Mouse (Mus musculus) CD4-positive helper T cell, adult 2 months (primary cell): ENCODE measurements around the gene Exoc1.

Experiments
- DNase-seq: peaks from one replicate; pipeline ENCODE4 v3.0.0-alpha.2; 2012; ENCODE audit warnings: low read depth, missing footprints, low spot score

Exoc1 gene

GRCm38 (mm10) chr5:76529040-76529703, at the start of gene Exoc1:
TSS of gene Exoc1 (plus strand) at chr5:76529311.
- DNase-seq = peak; percentile 92

- no peak for DNase-seq
Observed at GRCm38 (mm10) chr5:76483811-76484210, 45.3 kb upstream of the Exoc1 start, which contains the start of gene Gm7271. TSS of gene Gm7271 (plus strand) at chr5:76484040.

- no peak for DNase-seq
Observed at GRCm38 (mm10) chr5:76495126-76495525, 34.0 kb upstream of the Exoc1 start.

- DNase-seq = no peak
Observed at GRCm38 (mm10) chr5:76522446-76522845, 6.7 kb upstream of the Exoc1 start.

- no peak for DNase-seq
Observed at GRCm38 (mm10) chr5:76524623-76525022, 4.5 kb upstream of the Exoc1 start.

- DNase-seq = no peak
Observed at GRCm38 (mm10) chr5:76525066-76525465, 4.0 kb upstream of the Exoc1 start.

- no peak for DNase-seq
Observed at GRCm38 (mm10) chr5:76525829-76526228, 3.3 kb upstream of the Exoc1 start.

GRCm38 (mm10) chr5:76529704-76530066, 574 bp downstream of the Exoc1 start:
- DNase-seq = no peak

- DNase-seq = no peak
Observed at GRCm38 (mm10) chr5:76533186-76533585, 4.1 kb downstream of the Exoc1 start.

GRCm38 (mm10) chr5:76536231-76536630, 7.1 kb downstream of the Exoc1 start:
- no peak for DNase-seq

- no peak for DNase-seq
Observed at GRCm38 (mm10) chr5:76537578-76537977, 8.5 kb downstream of the Exoc1 start.

GRCm38 (mm10) chr5:76540181-76540580, 11.1 kb downstream of the Exoc1 start:
- DNase-seq = no peak

- no peak for DNase-seq
Observed at GRCm38 (mm10) chr5:76540842-76541241, 11.7 kb downstream of the Exoc1 start.

- DNase-seq = no peak
Observed at GRCm38 (mm10) chr5:76543200-76543599, 14.1 kb downstream of the Exoc1 start.

GRCm38 (mm10) chr5:76550426-76550825, 21.3 kb downstream of the Exoc1 start:
- DNase-seq = no peak

GRCm38 (mm10) chr5:76565321-76565720, 36.2 kb downstream of the Exoc1 start:
- peak; percentile 81 for DNase-seq

GRCm38 (mm10) chr5:76574251-76574650, 45.1 kb downstream of the Exoc1 start:
- DNase-seq = no peak

- DNase-seq = no peak
Observed at GRCm38 (mm10) chr5:76577026-76577425, 47.9 kb downstream of the Exoc1 start.

- DNase-seq = no peak
Observed at GRCm38 (mm10) chr5:76585378-76585777, 56.3 kb downstream of the Exoc1 start.

- peak; percentile 84 for DNase-seq
Observed at GRCm38 (mm10) chr5:76588551-76589283, 59.6 kb downstream of the Exoc1 start, which contains the start of gene Cep135. TSS of gene Cep135 (plus strand) at chr5:76588698.

- no peak for DNase-seq
Observed at GRCm38 (mm10) chr5:76589311-76589710, 60.2 kb downstream of the Exoc1 start.

- no peak for DNase-seq
Observed at GRCm38 (mm10) chr5:76590009-76590408, 60.9 kb downstream of the Exoc1 start.

- no peak for DNase-seq
Observed at GRCm38 (mm10) chr5:76591885-76592284, 62.8 kb downstream of the Exoc1 start.
